Mouse (Mus musculus) heart, postnatal 25 days (tissue): ENCODE results near the gene Tmc2. TPM values are rescaled to one million over a fixed set of nuclear protein-coding genes. Genes with fewer than 3 reads are reported as not detected.

Experiments used
- DNase-seq: peaks from one replicate; pipeline ENCODE4 v3.0.0; 2022; ENCODE audit warnings: low spot score
- intact Hi-C: fragments of 180-260 bp; cut with DNase I; formaldehyde crosslinking; loops from one replicate; pipeline ENCODE4 v1.15.1; 2025
- total RNA-seq, 2 experiments: library from RNA; stranded (reverse); gene quantifications; 2 replicates each; pipeline ENCODE4 v1.2.3; 2021

Tmc2 gene
- total RNA-seq, 2 experiments from 2014 or later: not detected

GRCm38 (mm10) chr2:130211581-130211980, 16.6 kb downstream of the Tmc2 start:
- DNase-seq: no peak
- intact Hi-C loops: no loop called here

GRCm38 (mm10) chr2:130246912-130247311, 51.9 kb downstream of the Tmc2 start:
- intact Hi-C loops: loop anchor here (2.0 to 10.0 kb wide), 2 partner anchors 178 to 342 kb away; no protein-coding TSS in a partner anchor
- DNase-seq: no peak

- DNase-seq: no peak
- intact Hi-C loops: loop anchor here (10.0 kb wide), 1 partner anchor 343 kb away; no protein-coding TSS in a partner anchor
Measured at GRCm38 (mm10) chr2:130248226-130248625, 53.2 kb downstream of the Tmc2 start.

- intact Hi-C loops: no loop called here
- no peak for DNase-seq
Measured at GRCm38 (mm10) chr2:130256762-130257161, 61.8 kb downstream of the Tmc2 start.

- intact Hi-C loops: no loop called here
- no peak for DNase-seq
Measured at GRCm38 (mm10) chr2:130260822-130261221, 65.8 kb downstream of the Tmc2 start.

- DNase-seq: no peak
- intact Hi-C loops: no loop called here
Measured at GRCm38 (mm10) chr2:130261914-130262313, 66.9 kb downstream of the Tmc2 start.

GRCm38 (mm10) chr2:130262398-130262797, 67.4 kb downstream of the Tmc2 start:
- DNase-seq: no peak

GRCm38 (mm10) chr2:130265520-130265919, 70.5 kb downstream of the Tmc2 start:
- intact Hi-C loops: no loop called here
- no peak for DNase-seq

More at GRCm38 (mm10) chr2:130262398-130262797, 67.4 kb downstream of the Tmc2 start:
- intact Hi-C loops: no loop called here

- DNase-seq: no peak
- intact Hi-C loops: no loop called here
Measured at GRCm38 (mm10) chr2:130268074-130268473, 73.1 kb downstream of the Tmc2 start.

GRCm38 (mm10) chr2:130273732-130274131, 78.7 kb downstream of the Tmc2 start:
- intact Hi-C loops: loop anchor here (2.0 to 10.0 kb wide), 2 partner anchors 95 to 469 kb away; partner anchors contain the start of genes Snrpb and Stk35

GRCm38 (mm10) chr2:130274149-130274861, 79.3 kb downstream of the Tmc2 start, which contains the start of gene Nop56:
Nop56 (plus strand) TSS chr2:130274430.
- DNase-seq: peak; percentile 98
- intact Hi-C loops: loop anchor here (2.0 to 10.0 kb wide), 2 partner anchors 96 to 470 kb away; partner anchors contain the start of genes Snrpb and Stk35

More at GRCm38 (mm10) chr2:130273732-130274131, 78.7 kb downstream of the Tmc2 start:
- DNase-seq: no peak

GRCm38 (mm10) chr2:130274862-130275261, 79.9 kb downstream of the Tmc2 start:
- intact Hi-C loops: loop anchor here (2.0 to 10.0 kb wide), 2 partner anchors 96 to 470 kb away; partner anchors contain the start of genes Snrpb and Stk35
- DNase-seq: no peak

- no peak for DNase-seq
- intact Hi-C loops: loop anchor here (2.0 to 10.0 kb wide), 2 partner anchors 97 to 471 kb away; partner anchors contain the start of genes Snrpb and Stk35
Measured at GRCm38 (mm10) chr2:130275649-130276048, 80.7 kb downstream of the Tmc2 start.

GRCm38 (mm10) chr2:130279600-130280091, 84.7 kb downstream of the Tmc2 start:
- intact Hi-C loops: loop anchor here (10.0 kb wide), 1 partner anchor 475 kb away; the partner anchor contains the start of gene Stk35
- no peak for DNase-seq

- intact Hi-C loops: no loop called here
- no peak for DNase-seq
Measured at GRCm38 (mm10) chr2:130280224-130280623, 85.2 kb downstream of the Tmc2 start.

- intact Hi-C loops: no loop called here
- DNase-seq: no peak
Measured at GRCm38 (mm10) chr2:130280818-130281217, 85.8 kb downstream of the Tmc2 start.

- intact Hi-C loops: no loop called here
- DNase-seq: peak; percentile 79
Measured at GRCm38 (mm10) chr2:130283854-130284654, 89.1 kb downstream of the Tmc2 start, which contains the start of gene Idh3b. Idh3b (minus strand) TSS chr2:130284547.

GRCm38 (mm10) chr2:130289086-130289485, 94.1 kb downstream of the Tmc2 start:
- intact Hi-C loops: no loop called here
- DNase-seq: no peak

GRCm38 (mm10) chr2:130291434-130291833, 96.4 kb downstream of the Tmc2 start:
- intact Hi-C loops: loop anchor here (1.0 kb wide), 1 partner anchor 71 kb away; no protein-coding TSS in a partner anchor
- DNase-seq: no peak

GRCm38 (mm10) chr2:130293009-130293408, 98.0 kb downstream of the Tmc2 start:
- intact Hi-C loops: loop anchor here (2.0 kb wide), 1 partner anchor 118 kb away; no protein-coding TSS in a partner anchor
- DNase-seq: no peak
